Mouse (Mus musculus) liver, embryonic 16.5 days (tissue): ENCODE results near the gene Rspo1. TPM values are rescaled to one million over a fixed set of nuclear protein-coding genes. Genes with fewer than 3 reads are reported as not detected.

ENCODE experiments used
- ATAC-seq: fragments of 200-750 bp; cut with Nextera tagmentation; 2 replicates; pipeline ENCODE4 v1.8.0; 2017; ENCODE audit warnings: low read depth, mild to moderate bottlenecking, moderate number of reproducible peaks, moderate library complexity
- H3K27ac ChIP-seq: fragments of 300-500 bp; sonication (generic); 2 replicates; pipeline ENCODE4 v1.5.1; 2014; ENCODE audit warnings: mild to moderate bottlenecking, low read length
- H3K27me3 ChIP-seq: fragments of 300-500 bp; sonication (generic); 2 replicates; pipeline ENCODE4 v1.6.1; 2014; ENCODE audit warnings: low read depth, low read length, mixed read lengths; ENCODE audit not compliant: control insufficient read depth, insufficient read depth
- H3K36me3 ChIP-seq: fragments of 300-500 bp; sonication (generic); 2 replicates; pipeline ENCODE4 v1.6.1; 2014; ENCODE audit warnings: mild to moderate bottlenecking; ENCODE audit not compliant: control insufficient read depth, insufficient read depth
- H3K4me1 ChIP-seq: fragments of 300-500 bp; sonication (generic); 2 replicates; pipeline ENCODE4 v1.6.1; 2014; ENCODE audit warnings: low read depth, low read length, mixed read lengths; ENCODE audit not compliant: control insufficient read depth
- H3K4me2 ChIP-seq: fragments of 300-500 bp; sonication (generic); 2 replicates; pipeline ENCODE4 v1.6.1; 2014; ENCODE audit warnings: low read depth, low read length, mixed read lengths
- H3K4me3 ChIP-seq: fragments of 300-500 bp; sonication (generic); 2 replicates; pipeline ENCODE4 v1.5.1; 2014; ENCODE audit warnings: low read depth, mild to moderate bottlenecking, low read length
- H3K9ac ChIP-seq: fragments of 300-500 bp; sonication (generic); 2 replicates; pipeline ENCODE4 v1.6.1; 2014; ENCODE audit warnings: low read depth, low read length
- H3K9me3 ChIP-seq: fragments of 300-500 bp; sonication (generic); replicated peaks from 2 replicates; pipeline ENCODE4 v1.6.1; 2016; ENCODE audit warnings: low read length; ENCODE audit not compliant: control insufficient read depth
- WGBS: fragments of 180-500 bp; shearing (Covaris S2); extraction: QIAGEN DNeasy Blood & Tissue Kit; methylation state at CpG from one replicate; pipeline ENCODE4 v1.1.7; 2014; ENCODE audit not compliant: insufficient replicate concordance; 5-methylcytosine and 5-hydroxymethylcytosine counted together
- polyA plus RNA-seq: library from polyadenylated mRNA; unstranded; fragments of >200 nt; fragmentation: Nextera tagmentation; extraction: Ambion mirVana; gene quantifications from 2 replicates; pipeline ENCODE4 v1.2.1, GENCODE M21; 2015

The Rspo1 gene
- polyA plus RNA-seq, 1 experiment from 2014 or later: 0.64 TPM

- ATAC-seq: no peak
- Histone ChIP-seq H3K27ac (no peak overlapping the region), H3K4me3 (no peak overlapping the region), H3K36me3 (peaks cover 9% of the 10 kb centered on the region), H3K9me3 (no peaks in the 10 kb centered on the region), H3K9ac (no peak overlapping the region), H3K4me1 (peaks cover 34% of the 10 kb centered on the region), H3K27me3 (no peaks in the 10 kb centered on the region), H3K4me2 (no peak overlapping the region)
- WGBS: 88% methylated on average over 4 of the region's 4 CpGs
Observed at GRCm38 (mm10) chr4:125034341-125034740, 48.1 kb downstream of the Rspo1 start.

GRCm38 (mm10) chr4:125044454-125044853, 58.2 kb downstream of the Rspo1 start:
- Histone ChIP-seq H3K9ac (no peak overlapping the region), H3K4me3 (no peak overlapping the region), H3K4me2 (no peak overlapping the region), H3K9me3 (no peaks in the 10 kb centered on the region), H3K27me3 (no peaks in the 10 kb centered on the region), H3K36me3 (peaks cover 54% of the 10 kb centered on the region), H3K4me1 (peaks cover 5% of the 10 kb centered on the region), H3K27ac (no peak overlapping the region)
- WGBS: 74% methylated on average over 7 of the region's 7 CpGs
- ATAC-seq: no peak

- Histone ChIP-seq H3K36me3 (peaks cover 28% of the 10 kb centered on the region), H3K4me3 (no peak overlapping the region), H3K4me2 (no peak overlapping the region), H3K27ac (peak overlapping the region; percentile 12; the same call in 1 of the 2 replicates), H3K4me1 (peaks cover 7% of the 10 kb centered on the region), H3K27me3 (no peaks in the 10 kb centered on the region), H3K9me3 (no peaks in the 10 kb centered on the region), H3K9ac (no peak overlapping the region)
- 66% methylated on average over 9 of the region's 9 CpGs for WGBS
- ATAC-seq: peak; percentile 39; the same call in 1 of the 2 replicates
Observed at GRCm38 (mm10) chr4:125055385-125055784, 69.2 kb downstream of the Rspo1 start.

- ATAC-seq: no peak
- no peak overlapping the region for H3K9ac ChIP-seq
- peaks cover 7% of the 10 kb centered on the region for H3K4me1 ChIP-seq
- H3K4me3 ChIP-seq: no peak overlapping the region
- H3K4me2 ChIP-seq: no peak overlapping the region
- H3K27me3 ChIP-seq: no peaks in the 10 kb centered on the region
- no peaks in the 10 kb centered on the region for H3K9me3 ChIP-seq
- 82% methylated on average over 4 of the region's 4 CpGs for WGBS
- peaks cover 26% of the 10 kb centered on the region for H3K36me3 ChIP-seq
- H3K27ac ChIP-seq: no peak overlapping the region
Observed at GRCm38 (mm10) chr4:125056476-125056875, 70.2 kb downstream of the Rspo1 start.

- H3K36me3 ChIP-seq: peaks cover 23% of the 10 kb centered on the region
- H3K9me3 ChIP-seq: no peaks in the 10 kb centered on the region
- H3K4me1 ChIP-seq: peaks cover 7% of the 10 kb centered on the region
- H3K27me3 ChIP-seq: no peaks in the 10 kb centered on the region
- H3K27ac ChIP-seq: no peak overlapping the region
- no peak overlapping the region for H3K4me2 ChIP-seq
- no peak overlapping the region for H3K9ac ChIP-seq
- no peak for ATAC-seq
- WGBS: 22% methylated on average over 3 of the region's 3 CpGs
- no peak overlapping the region for H3K4me3 ChIP-seq
Observed at GRCm38 (mm10) chr4:125057273-125057672, 71.0 kb downstream of the Rspo1 start.

GRCm38 (mm10) chr4:125058033-125058432, 71.8 kb downstream of the Rspo1 start:
- ATAC-seq: no peak

More at GRCm38 (mm10) chr4:125058033-125058432, 71.8 kb downstream of the Rspo1 start:
- Histone ChIP-seq H3K9ac (no peak overlapping the region), H3K27me3 (no peaks in the 10 kb centered on the region), H3K36me3 (peaks cover 17% of the 10 kb centered on the region), H3K4me2 (no peak overlapping the region), H3K4me3 (no peak overlapping the region), H3K27ac (no peak overlapping the region), H3K4me1 (peaks cover 7% of the 10 kb centered on the region), H3K9me3 (no peaks in the 10 kb centered on the region)
- 67% methylated on average over 5 of the region's 5 CpGs for WGBS

Other genes starting within 250 kb of the Rspo1 start
- 32.7 and 39.1 TPM in 2 replicates for gene Inpp5b, start 244.6 kb upstream of the Rspo1 start, polyA plus RNA-seq
- gene Mtf1, start 184.3 kb upstream of the Rspo1 start, polyA plus RNA-seq: 8.5 and 10.1 TPM in 2 replicates
- 10.6 and 12.5 TPM in 2 replicates for gene Yrdc, start 135.8 kb upstream of the Rspo1 start, polyA plus RNA-seq
- 8.3 and 11.1 TPM in 2 replicates for gene 1110065P20Rik, start 135.2 kb upstream of the Rspo1 start, polyA plus RNA-seq
- gene Maneal, start 124.3 kb upstream of the Rspo1 start, polyA plus RNA-seq: 0.02 TPM in 1 of 2 replicates, not detected in the other
- gene Epha10, start 105.5 kb upstream of the Rspo1 start, polyA plus RNA-seq: 0.02 TPM in 1 of 2 replicates, not detected in the other
- 4.3 TPM in 2 replicates for gene 9930104L06Rik, start 49.4 kb upstream of the Rspo1 start, polyA plus RNA-seq
- 112 and 118 TPM in 2 replicates for gene Cdca8, start 47.1 kb upstream of the Rspo1 start, polyA plus RNA-seq
- 30.1 TPM in 2 replicates for gene Gnl2, start 30.2 kb downstream of the Rspo1 start, polyA plus RNA-seq
- gene Dnali1, start 79.3 kb downstream of the Rspo1 start, polyA plus RNA-seq: not detected in 2 replicates
- 10.8 and 11.6 TPM in 2 replicates for gene Snip1, start 80.2 kb downstream of the Rspo1 start, polyA plus RNA-seq
- 15.9 and 17.8 TPM in 2 replicates for gene Meaf6, start 98.7 kb downstream of the Rspo1 start, polyA plus RNA-seq
- gene Zc3h12a, start 141.4 kb downstream of the Rspo1 start, polyA plus RNA-seq: 0.52 and 0.65 TPM in 2 replicates